Mouse (Mus musculus) lung, embryonic 15.5 days (tissue): ENCODE results near the gene Adcy9. TPM values are rescaled to one million over a fixed set of nuclear protein-coding genes. Genes with fewer than 3 reads are reported as not detected.

Source experiments
- ATAC-seq: fragments of 200-750 bp; cut with Nextera tagmentation; 2 replicates; pipeline ENCODE4 v1.8.0; 2017; ENCODE audit warnings: moderate number of reproducible peaks, borderline replicate concordance; ENCODE audit not compliant: low FRiP score, low TSS enrichment; ENCODE audit errors: extremely low read depth
- H3K27ac ChIP-seq: fragments of 300-500 bp; sonication (generic); 2 replicates; pipeline ENCODE4 v1.5.1; 2015; ENCODE audit warnings: moderate library complexity, mild to moderate bottlenecking, inconsistent platforms
- H3K27me3 ChIP-seq: fragments of 300-500 bp; sonication (generic); 2 replicates; pipeline ENCODE4 v1.6.1; 2015; ENCODE audit warnings: inconsistent platforms
- H3K36me3 ChIP-seq: fragments of 300-500 bp; sonication (generic); 2 replicates; pipeline ENCODE4 v1.6.1; 2015; ENCODE audit warnings: inconsistent platforms
- H3K4me1 ChIP-seq: fragments of 300-500 bp; sonication (generic); 2 replicates; pipeline ENCODE4 v1.6.1; 2015; ENCODE audit warnings: inconsistent platforms
- H3K4me2 ChIP-seq: fragments of 300-500 bp; sonication (generic); 2 replicates; pipeline ENCODE4 v1.6.1; 2015; ENCODE audit warnings: inconsistent platforms, mild to moderate bottlenecking, moderate library complexity
- H3K4me3 ChIP-seq: fragments of 300-500 bp; sonication (generic); 2 replicates; pipeline ENCODE4 v1.5.1; 2015; ENCODE audit warnings: mild to moderate bottlenecking, inconsistent platforms
- H3K9ac ChIP-seq: fragments of 300-500 bp; sonication (generic); 2 replicates; pipeline ENCODE4 v1.6.1; 2015; ENCODE audit warnings: inconsistent platforms
- H3K9me3 ChIP-seq: fragments of 300-500 bp; sonication (generic); 2 replicates; pipeline ENCODE4 v1.6.1; 2016; ENCODE audit warnings: inconsistent platforms
- WGBS: fragments of 180-500 bp; shearing (Covaris S2); methylation state at CpG from one replicate; pipeline ENCODE4 v1.1.7; 2015; 5-methylcytosine and 5-hydroxymethylcytosine counted together
- polyA plus RNA-seq: library from polyadenylated mRNA; unstranded; fragments of >200 nt; fragmentation: Nextera tagmentation; extraction: Ambion mirVana; gene quantifications from 2 replicates; pipeline ENCODE4 v1.2.1, GENCODE M21; 2015

Adcy9 gene
- polyA plus RNA-seq, 1 experiment from 2014 or later, result 1.2 TPM

DNA sequence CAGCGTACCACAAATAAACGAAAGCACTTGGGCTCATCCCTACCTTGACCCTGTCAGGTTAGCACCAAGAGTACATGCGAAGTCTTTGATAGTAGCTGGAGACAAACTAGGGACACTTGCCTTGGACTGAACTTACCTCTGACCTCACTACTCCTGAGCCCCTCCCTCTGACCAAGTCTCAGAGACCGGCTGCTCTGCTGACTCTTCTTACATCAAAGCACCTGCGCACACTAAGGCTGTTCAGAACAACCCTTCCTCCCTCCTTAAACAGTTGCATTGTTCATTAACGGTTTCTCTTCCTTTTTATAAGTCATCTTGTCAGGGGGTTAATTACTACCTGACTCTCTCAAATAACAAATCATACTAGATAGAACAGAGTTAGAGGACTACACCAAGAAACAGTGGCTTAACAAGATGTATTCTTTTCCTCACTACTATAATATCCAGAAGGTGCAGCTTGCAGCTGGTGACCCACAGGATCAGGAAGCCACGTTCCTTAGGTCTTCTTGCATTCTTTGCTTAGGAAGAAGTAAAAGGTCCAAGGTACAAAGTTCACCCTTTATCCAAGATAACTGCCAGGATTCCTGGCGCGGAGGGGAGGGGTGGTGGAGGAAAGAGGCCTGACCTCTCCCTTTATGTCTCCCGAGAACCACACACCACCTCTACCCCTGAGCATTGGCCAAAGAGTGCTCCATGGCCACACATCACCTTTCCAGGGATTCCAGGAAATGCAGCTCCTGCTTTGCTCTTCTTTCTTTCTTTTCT, 19.2 kb upstream of the Adcy9 start:
- WGBS, result 45% methylated on average over 10 of the region's 10 CpGs
- no peak; the same call in 1 of the 2 replicates for ATAC-seq
- Histone ChIP-seq H3K27ac (no peak overlapping the region), H3K36me3 (no peaks in the 10 kb centered on the region), H3K9ac (no peak overlapping the region), H3K4me1 (no peaks in the 10 kb centered on the region), H3K4me2 (no peak overlapping the region), H3K27me3 (no peaks in the 10 kb centered on the region), H3K9me3 (no peaks in the 10 kb centered on the region), H3K4me3 (no peak overlapping the region)

DNA sequence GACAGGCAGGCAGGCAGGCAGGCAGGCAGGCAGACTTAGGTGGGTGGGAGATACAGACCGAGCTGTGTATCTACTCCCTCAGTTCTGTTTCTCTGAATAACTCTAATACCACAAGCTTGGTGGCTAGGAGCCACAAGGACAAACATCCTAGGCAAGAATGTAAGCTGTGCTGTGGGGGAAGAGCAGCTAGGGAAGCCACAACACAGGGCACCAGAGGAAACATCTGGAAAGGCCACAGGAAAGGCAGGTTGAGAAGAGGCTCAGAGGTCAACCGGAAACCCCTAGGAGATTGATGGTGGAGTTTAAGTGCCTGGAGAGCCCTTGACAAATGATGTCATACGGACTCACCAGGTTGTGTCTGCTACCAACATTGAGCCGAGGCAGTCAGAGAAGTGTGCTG, 16.4 kb upstream of the Adcy9 start:
- no peaks in the 10 kb centered on the region for H3K9me3 ChIP-seq
- WGBS, result 27% methylated on average over 4 of the region's 4 CpGs
- H3K4me1 ChIP-seq, result no peaks in the 10 kb centered on the region
- no peak overlapping the region for H3K4me2 ChIP-seq
- H3K4me3 ChIP-seq, result no peak overlapping the region
- H3K27me3 ChIP-seq, result no peaks in the 10 kb centered on the region
- H3K9ac ChIP-seq, result no peak overlapping the region
- H3K36me3 ChIP-seq, result no peaks in the 10 kb centered on the region
- ATAC-seq, result peak; percentile 35; the same call in 1 of the 2 replicates
- no peak overlapping the region for H3K27ac ChIP-seq

DNA sequence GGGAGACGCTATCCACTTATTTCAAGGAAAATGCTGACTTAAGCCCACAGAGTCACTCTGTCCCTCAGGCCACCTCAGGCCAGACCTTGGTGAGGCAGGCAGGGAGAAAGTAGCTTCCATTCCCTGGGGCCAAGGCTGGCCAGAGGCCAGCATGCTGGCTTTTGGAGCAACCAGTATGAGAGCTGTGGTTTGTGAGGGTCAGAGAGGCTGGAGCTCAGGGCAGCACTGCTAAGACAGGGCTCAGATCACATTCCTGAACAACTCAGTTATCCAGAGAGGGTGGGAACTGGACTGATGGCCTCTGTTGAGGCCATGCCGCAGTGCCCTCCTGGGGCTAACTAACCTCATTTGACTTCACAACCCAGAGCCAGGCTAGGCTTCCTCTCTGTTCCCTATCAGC, 15.1 kb upstream of the Adcy9 start:
- H3K4me3 ChIP-seq, result no peak overlapping the region
- no peak for ATAC-seq
- no peaks in the 10 kb centered on the region for H3K36me3 ChIP-seq
- WGBS, result 93% methylated on average over 2 of the region's 2 CpGs
- no peaks in the 10 kb centered on the region for H3K27me3 ChIP-seq
- no peak overlapping the region for H3K9ac ChIP-seq
- no peak overlapping the region for H3K4me2 ChIP-seq
- no peaks in the 10 kb centered on the region for H3K9me3 ChIP-seq
- H3K4me1 ChIP-seq, result no peaks in the 10 kb centered on the region
- no peak overlapping the region for H3K27ac ChIP-seq

DNA sequence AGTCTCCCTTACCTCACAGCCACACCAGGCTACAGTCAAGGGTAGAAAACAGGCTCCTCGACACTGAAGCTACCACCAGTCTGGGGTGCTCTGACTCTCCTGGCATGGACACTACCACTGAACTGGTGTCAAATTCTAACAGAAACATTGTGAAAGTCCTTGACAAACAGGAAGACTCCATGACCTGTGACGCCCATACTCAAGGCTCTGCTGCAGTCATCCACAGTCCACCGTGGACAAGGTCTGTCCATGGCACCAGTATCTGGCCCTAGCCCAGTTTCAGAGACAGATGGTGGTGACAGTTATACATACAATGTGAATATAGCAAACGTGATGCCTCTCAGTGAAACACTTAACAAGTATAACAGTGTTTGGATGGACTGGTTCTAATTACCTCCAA, 11.5 kb upstream of the Adcy9 start:
- H3K27me3 ChIP-seq, result no peaks in the 10 kb centered on the region
- H3K4me3 ChIP-seq, result no peak overlapping the region
- ATAC-seq, result no peak
- WGBS, result 54% methylated on average over 4 of the region's 4 CpGs
- no peaks in the 10 kb centered on the region for H3K9me3 ChIP-seq
- no peak overlapping the region for H3K4me2 ChIP-seq
- no peaks in the 10 kb centered on the region for H3K4me1 ChIP-seq
- H3K36me3 ChIP-seq, result no peaks in the 10 kb centered on the region
- no peak overlapping the region for H3K9ac ChIP-seq
- no peak overlapping the region for H3K27ac ChIP-seq

DNA sequence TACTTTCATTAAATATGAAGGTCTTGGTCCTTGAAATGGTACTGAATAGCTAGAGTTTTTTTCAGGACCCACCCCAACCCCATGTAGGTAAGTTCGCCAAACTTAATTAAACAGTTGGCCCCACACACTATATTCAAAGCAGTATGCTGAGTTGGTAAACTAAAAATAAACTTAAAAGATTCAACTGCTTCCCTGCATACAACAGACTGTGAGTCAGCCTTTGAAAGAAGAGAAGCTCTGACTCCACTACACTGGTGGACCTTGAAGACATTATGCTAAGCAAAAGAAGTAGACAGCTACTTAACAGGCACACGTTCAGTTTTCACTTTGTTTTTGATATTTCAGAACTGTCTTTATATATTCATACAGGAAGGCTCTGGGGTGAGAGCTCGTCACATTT, 10.7 kb upstream of the Adcy9 start:
- no peak for ATAC-seq
- 72% methylated on average over 3 of the region's 3 CpGs for WGBS
- H3K4me1 ChIP-seq, result no peaks in the 10 kb centered on the region

DNA sequence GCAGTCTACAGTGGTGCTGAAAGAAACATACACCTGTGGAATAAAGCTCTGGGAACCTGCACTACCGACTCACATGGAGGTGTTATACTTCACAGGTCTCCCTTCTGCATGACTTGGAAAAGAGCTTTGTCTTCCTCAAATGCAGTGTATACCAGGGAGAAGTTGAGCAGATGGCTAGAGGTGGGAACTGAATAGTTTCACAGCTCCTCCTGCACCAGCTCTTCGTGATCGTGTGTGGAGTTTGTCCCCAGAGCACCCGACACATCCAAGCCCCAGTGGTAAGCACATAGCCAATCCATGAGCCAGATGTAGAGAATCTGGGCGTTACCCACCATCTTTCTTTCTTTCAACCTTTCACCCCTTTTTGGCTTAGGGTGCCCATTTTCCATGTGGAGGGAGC, 9.9 kb upstream of the Adcy9 start:
- 71% methylated on average over 5 of the region's 5 CpGs for WGBS
- Histone ChIP-seq H3K36me3 (no peaks in the 10 kb centered on the region), H3K4me3 (no peak overlapping the region)

More for the DNA sequence above, 10.7 kb upstream of the Adcy9 start:
- Histone ChIP-seq H3K27me3 (no peaks in the 10 kb centered on the region), H3K9me3 (no peaks in the 10 kb centered on the region), H3K4me3 (no peak overlapping the region), H3K4me2 (no peak overlapping the region), H3K9ac (no peak overlapping the region), H3K27ac (no peak overlapping the region), H3K36me3 (no peaks in the 10 kb centered on the region)

DNA sequence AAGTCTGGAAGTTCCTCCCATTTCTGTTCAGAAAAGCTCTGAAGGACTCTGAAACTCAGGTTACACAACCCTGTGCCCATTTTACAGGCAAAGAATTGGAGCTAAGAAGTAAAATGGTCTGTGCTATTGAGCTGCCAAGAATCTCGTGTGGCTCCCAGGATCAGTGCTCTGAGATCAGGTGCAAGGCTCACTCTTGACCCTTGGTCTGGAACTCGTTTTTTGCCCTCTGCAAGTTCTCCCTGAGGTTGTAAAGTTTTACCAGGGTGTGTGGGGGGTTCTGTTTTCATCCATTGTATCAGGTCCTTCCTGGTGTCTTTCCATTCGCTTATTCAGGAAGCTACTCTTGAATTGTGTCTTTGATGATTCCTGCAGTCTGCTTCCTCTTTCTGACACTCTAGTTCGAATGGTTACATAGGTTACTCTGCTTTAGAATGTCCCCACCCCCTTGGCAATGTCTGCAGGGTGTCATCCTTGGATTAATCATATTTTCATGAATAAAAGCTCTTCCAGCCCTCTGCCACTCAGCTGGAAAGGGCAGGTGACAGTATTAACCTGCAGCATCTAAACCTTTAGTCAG, 5.4 kb upstream of the Adcy9 start:
- H3K36me3 ChIP-seq, result no peaks in the 10 kb centered on the region
- H3K4me2 ChIP-seq, result no peak overlapping the region
- WGBS, result 30% methylated on average over 4 of the region's 4 CpGs
- H3K9ac ChIP-seq, result no peak overlapping the region
- no peak overlapping the region for H3K27ac ChIP-seq
- H3K27me3 ChIP-seq, result no peaks in the 10 kb centered on the region
- peaks cover 3% of the 10 kb centered on the region for H3K4me1 ChIP-seq
- no peak for ATAC-seq
- no peaks in the 10 kb centered on the region for H3K9me3 ChIP-seq
- no peak overlapping the region for H3K4me3 ChIP-seq

More for the DNA sequence above, 9.9 kb upstream of the Adcy9 start:
- no peaks in the 10 kb centered on the region for H3K4me1 ChIP-seq
- H3K9ac ChIP-seq, result no peak overlapping the region
- H3K9me3 ChIP-seq, result no peaks in the 10 kb centered on the region
- no peak for ATAC-seq
- no peaks in the 10 kb centered on the region for H3K27me3 ChIP-seq
- H3K27ac ChIP-seq, result no peak overlapping the region
- H3K4me2 ChIP-seq, result no peak overlapping the region

DNA sequence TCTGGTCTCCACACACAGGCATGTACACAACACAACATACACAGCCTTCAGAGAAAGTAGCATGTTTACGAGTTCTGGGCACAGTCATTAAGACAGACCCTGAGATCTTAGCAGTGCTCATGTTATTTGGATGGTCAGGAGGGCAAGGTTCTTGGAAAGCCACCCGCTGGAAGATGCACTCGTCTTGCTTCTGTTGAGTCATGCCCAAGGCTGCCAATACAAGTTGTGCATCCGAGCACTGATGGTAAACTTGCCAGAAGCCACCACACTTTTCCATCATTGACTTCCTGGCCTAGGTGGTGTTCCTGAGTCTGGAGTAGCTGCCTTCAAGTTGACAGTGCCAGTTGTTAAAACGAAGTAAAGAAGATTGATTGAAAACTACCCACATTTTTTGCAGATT, 3.3 kb upstream of the Adcy9 start:
- 77% methylated on average over 5 of the region's 5 CpGs for WGBS
- no peak for ATAC-seq
- Histone ChIP-seq H3K27me3 (0 out of 2 replicates have a peak, but pooled peaks cover 8% of the 10 kb centered on the region), H3K4me1 (peaks cover 16% of the 10 kb centered on the region), H3K4me3 (no peak overlapping the region), H3K4me2 (no peak overlapping the region), H3K27ac (no peak overlapping the region), H3K36me3 (no peaks in the 10 kb centered on the region), H3K9ac (no peak overlapping the region), H3K9me3 (no peaks in the 10 kb centered on the region)

DNA sequence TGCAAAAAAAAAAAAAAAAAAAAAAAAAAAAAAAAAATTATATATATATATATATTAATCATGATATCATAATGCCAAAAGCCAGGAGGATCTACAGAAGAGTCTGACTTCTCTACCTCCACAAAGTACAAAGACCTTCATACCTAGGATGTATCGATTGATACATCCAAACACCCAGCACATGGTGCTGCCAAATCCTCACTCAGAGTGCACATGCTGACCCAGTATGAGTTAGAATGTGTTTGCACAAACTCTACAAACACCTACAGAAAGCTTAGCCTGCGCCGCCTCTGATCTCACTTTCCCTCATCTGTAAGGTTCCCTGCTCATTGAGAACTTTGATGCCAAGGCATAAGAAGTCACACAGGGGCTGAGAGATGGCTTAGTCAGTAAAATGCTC, 2.7 kb upstream of the Adcy9 start:
- 80% methylated on average over 3 of the region's 3 CpGs for WGBS
- H3K27ac ChIP-seq, result no peak overlapping the region
- peaks cover 14% of the 10 kb centered on the region; the same call in 1 of the 2 replicates for H3K27me3 ChIP-seq
- peaks cover 18% of the 10 kb centered on the region for H3K4me1 ChIP-seq
- no peak overlapping the region for H3K9ac ChIP-seq
- ATAC-seq, result no peak
- no peaks in the 10 kb centered on the region for H3K36me3 ChIP-seq
- H3K4me3 ChIP-seq, result no peak overlapping the region
- no peak overlapping the region for H3K4me2 ChIP-seq
- H3K9me3 ChIP-seq, result no peaks in the 10 kb centered on the region

DNA sequence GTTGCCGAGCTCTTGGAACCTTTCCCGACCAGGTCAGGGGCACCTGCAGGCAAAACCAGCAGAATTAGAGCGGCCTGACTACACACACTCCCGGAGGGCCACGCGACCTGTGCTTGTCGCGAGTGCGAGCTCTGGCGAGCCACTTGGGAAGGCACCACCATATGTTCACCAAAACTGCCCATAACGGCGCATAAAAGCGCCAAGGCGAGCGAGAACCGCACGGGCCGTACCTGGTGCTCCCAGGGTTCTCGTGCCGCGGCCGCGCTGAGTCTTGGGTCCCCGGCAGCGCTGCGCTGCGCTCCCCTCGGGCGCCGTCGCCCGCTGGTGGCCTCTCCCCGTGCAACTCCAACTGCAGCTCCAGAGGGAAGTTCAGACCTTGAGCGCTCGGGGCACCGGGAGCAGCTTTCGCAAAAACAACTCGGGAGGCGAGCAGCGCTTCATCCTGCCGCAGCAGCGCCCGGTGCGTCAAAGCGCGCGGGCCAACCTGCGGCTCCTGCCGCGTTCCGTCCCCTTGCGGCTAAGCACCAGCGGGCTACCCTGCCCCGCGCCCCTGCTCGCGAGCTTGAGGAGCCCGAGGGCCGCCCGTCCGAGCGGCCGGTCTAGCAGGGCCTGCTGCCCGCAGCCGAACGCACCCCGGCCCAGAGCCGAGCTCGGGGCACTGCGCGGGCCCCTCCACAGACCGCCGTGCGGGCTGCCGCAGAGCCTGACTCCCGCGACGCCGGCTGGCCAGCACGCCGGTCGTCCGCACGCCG, 576 bp downstream of the Adcy9 start:
- Histone ChIP-seq H3K9me3 (no peaks in the 10 kb centered on the region), H3K27me3 (peaks cover 19% of the 10 kb centered on the region; the same call in 1 of the 2 replicates), H3K27ac (peak overlapping the region; percentile 60), H3K36me3 (no peaks in the 10 kb centered on the region), H3K4me3 (peak overlapping the region; percentile 72), H3K4me1 (peaks cover 18% of the 10 kb centered on the region), H3K4me2 (peak overlapping the region; percentile 99), H3K9ac (peak overlapping the region; percentile 69)
- under 1% methylated on average over 85 of the region's 85 CpGs for WGBS
- ATAC-seq, result peak; percentile 72

DNA sequence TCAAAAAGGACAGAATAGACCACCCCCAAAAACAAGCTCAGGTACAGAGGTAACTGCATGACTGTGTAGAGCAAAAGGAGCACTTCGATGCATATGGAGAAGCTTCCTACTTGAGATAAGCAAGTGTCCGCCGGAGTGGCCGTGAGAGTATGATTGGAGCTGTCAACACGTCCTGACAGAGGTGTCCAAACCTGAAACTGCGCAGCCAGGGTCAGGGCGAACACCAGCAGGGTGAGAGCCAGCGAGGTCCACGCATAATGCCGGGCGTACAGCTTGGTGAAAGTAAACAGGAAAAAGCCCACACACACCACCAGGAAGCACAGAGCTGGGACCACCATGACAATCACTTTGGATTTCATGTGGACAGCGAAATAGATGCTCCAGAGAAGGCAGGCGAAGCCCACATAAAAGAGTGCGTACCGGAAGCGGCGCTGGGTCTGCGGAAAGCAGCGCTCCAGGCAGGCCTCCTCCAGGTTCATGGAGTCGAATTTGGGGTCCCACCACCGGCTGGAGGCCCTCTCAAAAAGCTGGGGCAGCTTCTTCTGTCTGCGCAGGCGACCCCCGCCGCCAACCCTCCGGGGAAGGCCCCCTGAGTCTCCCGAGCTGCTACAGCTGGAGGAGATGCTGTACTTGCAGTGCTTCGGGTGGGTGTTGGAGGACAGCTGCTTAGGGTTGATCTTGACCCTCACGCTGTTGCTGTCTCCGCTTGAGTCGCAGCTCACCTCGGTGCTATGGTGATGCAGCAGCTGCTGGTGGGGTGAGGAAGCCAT, 1.3 kb downstream of the Adcy9 start:
- no peak for ATAC-seq
- peaks cover 21% of the 10 kb centered on the region for H3K4me1 ChIP-seq
- no peaks in the 10 kb centered on the region for H3K9me3 ChIP-seq
- peak overlapping the region; percentile 69 for H3K9ac ChIP-seq
- H3K27me3 ChIP-seq, result peaks cover 19% of the 10 kb centered on the region; the same call in 1 of the 2 replicates
- H3K4me2 ChIP-seq, result peak overlapping the region; percentile 99
- 8% methylated on average over 32 of the region's 32 CpGs for WGBS
- no peaks in the 10 kb centered on the region for H3K36me3 ChIP-seq
- peak overlapping the region; percentile 60; the same call in 1 of the 2 replicates for H3K27ac ChIP-seq
- peak overlapping the region; percentile 72 for H3K4me3 ChIP-seq
